Mouse (Mus musculus) cerebral cortex, adult 2 months (tissue): ENCODE measurements around the gene Fgfr2.

Source experiments
- WGBS: fragments of 180-500 bp; shearing (Covaris S2); methylation state at CpG from one replicate; pipeline ENCODE4 v1.1.7; 2018; 5-methylcytosine and 5-hydroxymethylcytosine counted together

Fgfr2 gene

DNA sequence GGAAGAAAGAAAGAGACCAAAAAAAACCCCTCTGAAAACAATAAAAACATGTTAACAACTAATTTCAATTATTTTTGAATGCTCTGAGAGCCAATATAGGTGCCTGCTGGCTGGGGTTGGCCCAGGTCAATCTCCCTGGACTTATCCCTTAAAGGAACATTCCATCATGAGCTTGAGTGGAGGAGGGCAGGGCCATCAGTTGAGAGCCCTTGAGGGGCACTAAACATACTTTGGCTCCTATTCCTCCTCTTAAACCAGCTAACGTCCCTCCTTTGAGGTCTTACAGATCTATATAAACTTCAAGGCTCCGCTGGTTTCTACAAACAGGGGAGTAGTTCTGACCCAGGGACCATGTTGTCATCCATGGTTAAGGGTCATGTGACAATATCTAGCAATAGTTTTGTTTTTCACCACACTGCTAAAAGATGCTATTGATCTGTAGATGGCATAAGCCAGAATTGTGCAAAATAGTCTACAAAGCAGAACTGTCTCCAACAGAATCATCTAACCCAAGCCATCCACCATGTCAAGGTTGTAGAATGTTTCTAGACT is 2536.6 kb downstream of the Fgfr2 start:
- WGBS = 88% methylated on average over 2 of the region's 2 CpGs

DNA sequence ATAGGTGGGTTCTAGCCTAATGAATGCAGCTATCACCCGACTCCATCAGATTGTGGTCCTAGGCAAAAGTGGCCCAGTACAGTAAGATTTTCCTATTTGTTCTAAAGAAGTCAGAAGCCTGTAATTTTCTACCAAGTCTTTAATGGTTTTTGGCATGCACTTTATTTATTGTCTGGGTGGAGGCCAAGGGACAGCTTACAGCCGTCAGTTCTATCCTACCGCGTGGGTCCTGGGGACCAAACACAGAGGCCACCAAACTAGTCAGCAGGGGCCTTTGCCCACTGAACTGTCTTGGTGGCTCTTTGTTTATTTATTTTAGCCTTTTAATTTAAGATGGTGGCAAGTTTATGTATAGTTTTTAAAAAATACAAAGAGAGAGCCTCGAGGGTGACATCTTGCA is 2544.5 kb downstream of the Fgfr2 start:
- 83% methylated on average over 5 of the region's 5 CpGs for WGBS

DNA sequence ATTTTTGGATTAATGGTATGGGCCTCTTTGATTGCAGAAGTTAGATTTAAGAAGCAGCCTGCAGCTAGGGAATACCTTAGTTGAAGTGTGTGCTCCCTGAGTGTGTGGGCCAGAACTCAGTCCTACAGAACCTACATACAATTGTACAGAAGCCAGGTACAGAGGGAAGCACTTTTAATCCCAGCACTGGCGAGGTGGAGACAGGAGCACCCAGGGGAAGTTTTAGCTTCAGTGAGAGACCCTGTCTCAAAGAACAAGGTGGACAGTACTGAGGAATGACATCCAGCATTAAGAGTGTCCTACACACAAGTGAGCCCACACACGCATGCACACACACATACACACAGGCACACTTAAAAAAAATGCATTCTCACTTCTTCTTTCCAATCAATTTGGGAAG is 2545.1 kb downstream of the Fgfr2 start:
- 95% methylated on average over 2 of the region's 2 CpGs for WGBS

DNA sequence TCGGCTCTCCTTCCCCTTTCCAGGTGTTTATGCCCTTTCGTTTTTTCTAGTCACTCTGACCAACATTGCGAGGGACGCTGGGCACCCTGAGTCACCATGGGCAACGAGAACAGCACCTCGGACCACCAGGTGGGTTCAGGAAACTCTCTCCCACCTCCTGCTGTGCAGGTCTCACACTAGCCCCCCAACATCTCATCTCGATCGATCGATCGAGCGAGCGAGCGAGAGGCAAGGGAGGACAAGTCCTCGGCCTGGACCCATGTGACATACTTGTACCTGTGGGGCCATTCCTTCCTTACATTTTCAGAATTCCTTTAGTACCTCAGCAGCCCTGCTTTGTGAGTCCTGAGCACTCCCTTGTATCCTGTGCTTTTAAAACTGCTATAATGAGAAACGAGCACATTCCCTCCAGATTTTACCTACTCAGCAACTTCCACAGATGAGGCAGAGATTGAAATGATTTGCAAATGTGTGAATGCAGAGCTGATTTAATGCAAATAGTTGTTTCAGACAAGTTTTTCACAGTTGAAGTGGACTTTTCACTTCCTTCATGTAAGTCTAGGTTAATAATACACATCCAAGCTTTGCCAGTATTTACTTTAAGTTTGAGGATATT is 2545.7 kb downstream of the Fgfr2 start, which contains the start of gene Tacc2:
Gene Tacc2 (plus strand): TSS at position 51 of the 616 bp plus-strand sequence.
- WGBS = 55% methylated on average over 15 of the region's 15 CpGs

DNA sequence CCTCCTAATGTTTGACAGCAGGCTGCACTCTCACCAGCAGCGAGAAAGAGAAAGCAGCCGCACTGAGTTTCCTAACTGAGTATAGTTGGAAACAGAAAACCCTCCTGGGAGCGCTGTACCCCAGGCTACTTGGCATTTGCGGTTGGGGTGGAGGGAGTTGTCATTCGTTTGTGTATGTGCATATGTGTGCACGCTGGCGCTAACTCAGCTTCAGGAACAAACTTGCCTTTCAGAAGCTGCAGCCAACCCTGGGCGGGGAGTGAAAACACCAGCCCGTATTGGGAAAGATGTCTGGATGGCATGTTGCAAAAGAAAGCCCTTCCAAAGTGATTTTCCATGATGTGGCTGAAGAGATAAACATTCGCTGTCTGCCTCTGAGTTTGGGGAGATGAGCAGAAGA is 2546.2 kb downstream of the Fgfr2 start:
- WGBS = 12% methylated on average over 10 of the region's 10 CpGs

DNA sequence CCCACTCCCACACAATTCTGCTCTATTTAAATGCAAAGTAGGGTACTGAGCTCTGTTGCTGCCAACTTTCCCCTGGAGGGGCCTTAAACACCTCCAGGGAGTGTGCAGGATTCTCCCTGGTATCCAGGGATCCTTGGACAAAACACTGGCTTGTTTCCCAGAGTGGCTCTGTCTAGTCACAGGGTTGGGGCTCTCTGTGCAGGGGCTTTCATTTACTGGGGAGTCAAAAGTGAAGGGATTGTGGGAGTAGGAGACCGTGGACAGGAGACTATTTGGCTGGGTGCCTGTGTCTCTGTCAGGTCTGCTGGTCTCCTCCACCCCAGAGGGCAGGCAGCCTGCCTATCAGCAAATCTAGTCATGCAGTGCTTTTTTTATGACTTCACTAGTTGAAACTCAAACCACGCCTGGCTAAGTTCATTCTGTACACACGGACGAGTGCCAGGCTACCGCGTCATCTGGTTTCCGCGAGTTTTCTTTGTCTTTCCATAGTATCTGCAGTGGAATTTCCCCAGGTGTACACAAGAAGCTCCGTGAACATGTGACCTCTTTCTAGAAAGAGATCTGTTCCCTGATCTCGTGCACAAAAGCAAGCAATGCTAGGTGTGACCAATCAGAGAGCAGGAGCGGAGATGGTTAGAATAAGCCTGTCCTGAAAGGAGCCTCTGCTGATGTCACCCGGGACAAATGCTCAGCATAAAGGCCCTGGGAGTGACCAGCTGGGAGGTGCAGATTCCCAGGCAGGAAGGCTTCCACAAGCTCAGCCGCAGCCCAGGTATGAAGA is 2548.7 kb downstream of the Fgfr2 start:
- WGBS = 34% methylated on average over 13 of the region's 13 CpGs

DNA sequence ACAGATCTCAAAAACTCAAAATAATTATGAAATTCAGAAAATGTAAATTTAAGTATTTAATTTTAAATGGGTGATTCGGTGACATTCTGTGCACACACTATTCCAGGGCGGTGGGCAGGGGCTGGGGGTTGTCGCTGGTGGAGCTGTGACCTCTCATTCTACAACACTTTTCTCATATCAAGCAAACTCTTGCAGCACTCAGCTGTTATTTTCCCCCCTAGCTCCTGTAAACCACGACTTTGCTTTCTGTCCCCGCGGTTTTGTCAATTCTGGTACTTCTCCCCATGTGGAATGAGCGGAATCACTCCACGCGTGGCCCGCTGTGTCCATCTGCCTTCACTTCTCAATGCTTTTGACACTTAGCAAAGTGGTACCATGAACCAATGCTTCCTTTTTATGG is 2549.4 kb downstream of the Fgfr2 start:
- WGBS = 90% methylated on average over 10 of the region's 10 CpGs

DNA sequence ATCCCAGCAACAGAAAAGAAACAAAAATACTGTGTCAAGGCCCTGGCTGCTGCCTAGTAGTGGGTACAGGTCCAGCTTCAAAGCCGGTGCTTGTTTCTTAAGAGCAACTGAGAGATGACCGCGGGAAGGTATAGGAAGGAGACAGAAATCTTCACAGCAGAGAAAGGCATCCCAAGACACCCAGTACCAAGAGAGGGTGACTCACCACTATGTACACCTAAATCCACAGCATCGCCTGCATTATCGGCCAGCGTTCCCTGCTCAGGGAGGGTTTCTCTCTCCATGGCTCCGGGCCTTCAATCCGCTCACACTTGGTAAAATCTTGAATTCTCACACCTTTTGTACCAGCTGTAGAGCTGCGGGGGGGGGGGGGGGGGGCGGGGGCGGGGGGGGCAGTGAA is 2550.3 kb downstream of the Fgfr2 start, which contains the start of gene Nsmce4a:
Gene Nsmce4a (minus strand): TSS at position 298 of the 400 bp plus-strand sequence.
- 57% methylated on average over 11 of the region's 11 CpGs for WGBS

DNA sequence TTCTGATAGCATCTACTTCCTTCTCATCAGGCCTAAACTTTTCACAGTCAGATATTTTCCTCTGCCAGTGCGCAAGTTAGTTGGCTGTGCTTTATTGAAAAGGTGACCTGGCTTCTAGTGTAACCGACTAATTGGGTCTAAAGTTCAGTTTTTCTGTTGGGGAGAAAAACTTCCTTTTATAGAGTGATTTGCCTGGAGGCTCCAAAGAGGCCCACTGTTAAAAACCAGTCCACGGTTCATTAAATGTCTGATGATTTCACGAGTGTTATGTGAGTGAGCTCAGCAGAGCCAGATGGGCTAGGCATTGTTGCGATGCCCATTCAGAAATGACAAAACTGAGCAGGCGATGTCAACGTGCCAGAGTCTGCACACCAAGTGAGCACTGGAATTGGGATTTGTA is 2552.7 kb downstream of the Fgfr2 start:
- WGBS = 76% methylated on average over 7 of the region's 7 CpGs

DNA sequence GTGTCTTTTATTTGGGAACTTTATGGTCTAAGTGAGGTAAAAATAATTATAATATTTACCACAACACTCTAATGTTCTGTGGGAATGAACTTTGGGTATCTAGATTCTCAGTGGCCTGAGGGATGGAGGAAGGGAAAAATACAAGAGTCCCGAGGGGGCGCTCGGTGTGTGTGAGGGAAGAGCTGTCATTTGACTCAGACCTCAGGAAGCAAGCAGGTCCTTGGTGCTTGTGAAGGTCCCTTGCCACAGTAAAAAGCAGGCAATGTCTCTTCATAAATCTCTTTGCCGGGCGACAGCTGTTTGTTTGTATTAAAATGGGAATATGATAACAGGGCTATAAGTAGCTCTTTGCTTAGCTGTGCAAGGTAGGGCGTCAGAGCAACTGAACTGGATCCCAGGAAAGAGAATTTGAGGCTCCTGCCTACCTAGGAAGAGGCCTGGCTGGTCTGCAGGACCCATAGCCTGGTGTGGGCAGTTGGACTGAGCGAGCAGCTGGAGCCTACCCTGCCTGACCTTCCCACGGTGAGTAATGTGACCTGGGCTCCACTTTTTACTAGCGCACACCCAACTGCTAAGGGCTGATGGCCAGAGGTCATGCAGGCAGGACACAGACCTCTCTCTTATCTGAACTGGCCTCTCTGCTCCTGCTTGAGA is 2554.2 kb downstream of the Fgfr2 start:
- 93% methylated on average over 9 of the region's 9 CpGs for WGBS

DNA sequence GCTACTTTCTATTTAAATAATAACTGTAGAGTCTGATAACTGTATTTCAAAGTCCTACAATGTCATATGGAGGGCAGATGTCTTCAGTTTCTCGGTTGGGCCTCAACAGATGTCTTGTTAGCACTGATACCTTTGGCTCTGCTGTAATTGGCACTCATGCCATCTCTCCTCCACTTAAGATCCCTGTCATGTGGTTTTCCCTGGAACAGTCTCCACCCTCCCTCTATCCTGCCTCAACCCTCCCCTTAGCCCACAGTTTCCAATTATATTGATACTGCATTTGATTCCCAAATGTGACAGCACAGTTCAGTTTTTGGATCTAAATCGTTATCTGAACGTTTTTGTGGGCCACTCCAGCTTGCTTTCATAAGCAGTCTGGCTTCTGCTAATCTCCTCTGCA is 2558.6 kb downstream of the Fgfr2 start:
- 40% methylated on average over 3 of the region's 3 CpGs for WGBS

DNA sequence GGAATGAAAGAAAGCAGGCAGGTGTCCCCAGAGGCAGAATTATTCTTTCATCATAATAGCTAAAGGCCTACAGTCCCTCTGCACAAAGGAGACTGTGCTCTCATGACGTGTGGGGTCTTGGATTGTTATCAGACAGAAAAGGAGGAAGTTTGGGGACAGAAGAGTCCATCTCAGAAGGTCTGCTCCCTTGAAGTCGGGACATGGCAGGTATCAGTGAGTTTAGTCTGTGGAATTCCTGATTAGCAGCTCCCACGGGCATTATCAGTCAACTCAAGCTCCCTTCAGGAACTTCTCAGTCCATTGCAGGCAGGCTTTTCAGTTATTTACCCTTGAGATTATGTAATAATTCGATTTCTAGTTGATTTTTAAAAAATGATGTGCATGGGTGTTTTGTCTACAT is 2559.3 kb downstream of the Fgfr2 start:
- 79% methylated on average over 4 of the region's 4 CpGs for WGBS

DNA sequence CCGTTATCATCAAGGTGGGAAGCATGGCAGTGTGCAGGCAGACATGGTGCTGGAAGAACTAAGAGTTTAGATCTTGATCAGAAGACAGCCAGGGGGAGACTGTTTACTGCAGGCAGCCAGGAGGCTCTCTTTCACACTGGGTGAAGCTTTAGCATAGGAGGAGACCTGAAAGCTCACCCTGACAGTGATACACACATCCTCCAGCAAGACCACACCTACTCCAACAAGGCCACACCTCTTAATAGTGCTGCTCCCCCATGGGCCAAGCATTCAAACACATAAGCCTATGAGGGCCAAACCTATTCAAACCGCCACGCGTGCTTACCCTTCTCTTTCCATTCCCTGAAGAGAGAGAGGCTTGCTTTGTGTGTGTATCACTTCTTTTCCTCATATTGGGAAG is 2559.9 kb downstream of the Fgfr2 start:
- 98% methylated on average over 4 of the region's 4 CpGs for WGBS

DNA sequence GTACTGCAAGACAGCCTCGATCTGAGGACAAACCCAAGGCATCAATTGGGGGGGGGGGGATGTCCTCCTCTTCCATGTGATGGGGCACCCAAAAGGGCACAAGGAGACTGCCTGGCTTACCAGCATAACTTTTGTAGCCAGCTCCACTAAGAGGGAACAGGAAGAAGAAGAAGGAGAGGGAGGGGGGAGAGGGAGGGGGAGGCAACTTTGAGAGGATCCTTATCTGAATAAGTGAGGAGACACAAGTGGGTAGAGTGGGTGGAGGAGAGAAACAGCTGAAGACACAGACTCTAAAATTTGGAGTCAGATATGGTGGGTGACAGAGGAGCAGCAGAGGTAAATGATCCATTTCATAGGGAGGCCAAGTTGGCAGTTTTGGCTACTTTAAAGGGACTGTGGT is 2562.2 kb downstream of the Fgfr2 start:
- WGBS = 88% methylated on average over 1 of the region's 1 CpGs

DNA sequence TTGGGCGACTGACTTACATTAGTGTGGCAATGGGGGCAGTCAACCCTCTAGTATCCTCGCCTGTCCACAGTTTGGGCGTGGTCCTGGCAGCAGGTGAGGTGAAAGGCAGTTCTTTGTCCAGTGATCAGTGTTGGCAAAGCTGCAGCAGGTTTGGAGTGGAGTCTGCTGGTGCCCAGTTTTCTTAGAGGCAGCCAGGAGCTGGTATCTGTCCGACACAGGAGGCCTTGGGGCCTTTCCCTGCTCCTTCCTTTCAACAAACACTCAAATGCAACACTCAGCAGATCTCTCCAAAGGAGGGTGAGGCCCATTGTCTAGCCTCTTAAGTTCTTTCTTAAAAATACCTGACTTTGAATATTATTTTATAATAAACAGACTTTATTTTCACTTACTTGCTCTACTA is 2564.6 kb downstream of the Fgfr2 start:
- 90% methylated on average over 4 of the region's 4 CpGs for WGBS

DNA sequence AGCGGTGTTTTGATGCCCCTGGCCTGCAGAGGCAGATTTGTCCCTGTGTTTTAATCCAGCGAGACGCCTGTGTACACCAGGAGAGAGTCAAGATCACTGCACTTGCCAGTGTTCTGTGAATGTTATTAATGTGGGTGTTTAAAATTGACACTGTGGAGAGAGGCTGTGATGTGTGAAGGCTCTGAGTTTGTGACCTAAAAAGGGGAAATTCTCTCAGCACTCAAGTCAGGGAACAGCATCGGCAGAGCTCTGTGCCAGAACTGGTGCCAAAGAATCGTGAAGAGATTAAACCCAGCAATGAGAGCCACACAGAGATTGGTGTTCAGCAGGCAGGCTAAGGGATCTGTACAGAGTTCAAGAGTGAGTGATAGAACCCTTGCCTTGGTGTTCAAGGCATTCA is 2567.6 kb downstream of the Fgfr2 start:
- WGBS = 47% methylated on average over 5 of the region's 5 CpGs

DNA sequence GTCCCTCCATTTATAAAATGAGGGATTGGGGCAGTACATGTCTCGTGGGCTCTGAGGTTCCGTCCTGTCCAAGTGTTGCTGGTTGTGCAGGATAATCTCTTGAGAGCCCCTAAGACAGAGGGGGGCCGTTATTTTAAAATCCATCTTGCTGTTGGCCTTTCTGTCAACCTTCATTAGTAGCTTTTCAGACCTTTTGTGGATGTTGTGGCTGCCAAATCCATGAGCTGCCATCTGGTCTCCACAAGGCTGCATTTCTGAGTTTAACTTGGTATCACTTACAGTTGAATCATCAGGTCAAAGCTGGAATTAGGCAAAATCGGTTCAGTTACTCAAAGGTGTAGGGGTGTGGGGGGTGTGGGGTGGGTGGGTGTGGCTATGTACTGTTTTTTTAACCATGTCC is 2569.8 kb downstream of the Fgfr2 start:
- 68% methylated on average over 4 of the region's 4 CpGs for WGBS

DNA sequence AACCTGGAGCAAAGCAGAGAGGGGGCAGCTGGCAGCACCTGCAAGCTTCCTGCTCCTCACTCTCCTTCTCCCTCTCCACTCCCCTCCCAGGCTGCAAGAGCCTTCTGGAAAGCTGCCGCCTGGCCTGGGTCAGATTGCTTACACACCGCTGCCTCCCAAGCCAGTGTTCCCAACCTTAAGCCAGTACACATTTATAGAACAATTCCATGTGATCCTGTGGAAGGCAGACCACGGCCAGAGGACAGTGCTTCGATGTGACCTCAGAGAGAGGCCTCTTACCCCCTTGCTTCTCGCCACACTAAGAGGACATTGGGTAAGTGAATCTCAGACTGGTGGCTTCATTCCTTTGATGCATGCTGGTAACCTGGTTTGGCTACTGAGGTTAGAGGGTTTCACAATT is 2570.4 kb downstream of the Fgfr2 start:
- 67% methylated on average over 5 of the region's 5 CpGs for WGBS

DNA sequence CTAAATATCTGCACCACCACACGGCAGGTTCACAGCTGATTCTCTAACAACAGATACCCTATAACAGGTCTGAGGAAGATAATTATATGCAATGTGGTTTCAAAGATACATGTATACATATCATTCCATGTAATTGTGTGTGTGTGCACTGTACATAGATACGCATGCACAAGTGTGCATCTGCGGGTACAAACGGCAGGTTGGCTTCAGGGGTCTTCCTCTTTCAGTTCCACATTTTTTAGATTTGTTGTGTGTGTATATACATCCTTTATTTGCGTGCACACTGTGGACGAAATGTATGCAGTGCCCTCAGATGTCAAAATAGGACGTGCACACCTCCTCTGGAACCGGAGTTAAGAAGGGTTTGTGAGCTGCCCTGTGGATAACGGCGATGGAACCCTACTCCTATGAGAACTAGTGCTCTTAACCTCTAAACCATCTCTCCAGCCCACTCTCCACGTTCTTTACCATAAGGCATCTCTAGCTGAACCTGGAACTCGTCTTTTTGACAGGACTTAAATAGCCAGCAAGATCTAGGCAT is 2575.4 kb downstream of the Fgfr2 start:
- WGBS = 80% methylated on average over 12 of the region's 12 CpGs

DNA sequence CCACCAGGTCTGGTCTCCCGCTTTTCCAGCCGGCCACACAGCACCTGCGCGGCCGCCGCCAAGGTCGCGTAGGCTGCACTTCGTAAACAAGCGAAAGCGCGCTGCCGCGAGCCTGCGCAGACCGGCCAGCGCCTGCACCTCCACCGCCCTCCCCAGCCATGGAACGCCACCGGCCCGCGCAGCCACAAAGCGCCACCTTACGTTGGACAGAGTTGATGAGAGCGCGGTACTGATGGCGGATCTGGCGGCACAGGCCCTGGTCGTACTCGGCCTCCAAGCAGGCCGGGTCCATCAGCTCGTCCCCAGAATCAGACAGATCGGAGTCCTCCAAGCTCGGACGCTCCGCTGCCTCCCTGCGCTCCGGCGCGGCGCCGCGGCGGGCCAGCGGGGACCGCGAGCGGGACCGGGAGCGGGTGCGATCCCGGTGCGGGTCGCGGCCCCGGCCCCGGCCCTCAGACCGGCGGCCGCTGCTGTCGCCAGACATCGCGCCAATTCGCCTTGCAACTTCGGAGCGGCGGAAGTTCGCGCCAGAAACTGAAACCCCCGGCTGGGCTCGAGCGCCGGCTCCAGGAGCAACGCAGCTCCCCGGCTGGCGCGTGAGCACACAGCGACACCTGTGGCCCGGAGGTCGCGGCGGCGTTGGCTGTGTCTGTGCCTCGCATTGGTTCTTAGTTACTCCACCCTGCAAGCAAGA is 2576.2 kb downstream of the Fgfr2 start:
- under 1% methylated on average over 84 of the region's 84 CpGs for WGBS

DNA sequence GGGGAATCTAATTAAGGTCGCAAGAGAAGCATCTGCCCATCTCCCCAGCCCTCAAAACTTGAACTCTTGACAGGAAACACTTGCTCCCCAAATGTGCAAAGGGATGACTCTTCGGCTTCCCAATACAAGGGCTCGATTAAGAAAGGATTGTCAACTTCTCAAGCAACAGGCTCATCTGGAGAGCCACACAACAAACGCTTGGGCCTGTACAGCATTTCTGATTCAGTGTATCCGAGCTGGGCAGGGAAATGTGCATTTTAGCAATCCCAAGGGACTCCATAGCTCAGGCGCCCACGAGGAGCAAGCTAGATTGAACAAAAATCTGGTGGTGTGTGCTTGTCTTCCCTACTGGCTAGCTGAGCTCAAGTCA is 2576.7 kb downstream of the Fgfr2 start:
- 1% methylated on average over 7 of the region's 7 CpGs for WGBS

DNA sequence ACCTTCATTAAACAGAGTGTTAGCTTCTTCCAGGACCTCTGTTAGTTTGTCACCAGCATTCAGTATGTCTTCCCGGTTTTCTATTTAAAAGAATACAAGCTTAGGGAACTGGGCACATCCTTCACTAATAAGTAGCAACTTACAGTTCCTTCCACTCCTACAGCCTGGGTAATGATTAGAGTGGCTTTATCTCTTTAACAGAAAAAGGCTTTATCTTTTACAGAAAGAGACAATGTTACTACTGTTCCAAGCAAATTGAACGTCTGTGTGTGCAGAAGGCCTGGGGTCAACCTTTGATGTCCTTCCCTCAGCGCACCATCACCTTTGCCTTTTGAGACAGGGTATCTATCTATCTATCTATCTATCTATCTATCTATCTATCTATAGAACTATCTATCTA is 2577.3 kb downstream of the Fgfr2 start:
- 47% methylated on average over 3 of the region's 3 CpGs for WGBS
